Mouse (Mus musculus) lung, postnatal 0 days (tissue): ENCODE measurements around the gene Cd79b.

Experiments
- CTCF ChIP-seq: IDR thresholded peaks from 2 replicates; pipeline ENCODE4 v1.5.1; 2016; ENCODE audit warnings: antibody characterized with exemption, mild to moderate bottlenecking
- EP300 ChIP-seq: IDR thresholded peaks from 2 replicates; pipeline ENCODE4 v1.6.1; 2016; ENCODE audit warnings: antibody characterized with exemption, mild to moderate bottlenecking, control low read depth

GRCm38 (mm10) chr11:106286987-106287386, 27.6 kb downstream of the Cd79b start:
- TF ChIP-seq CTCF: no peak
- TF ChIP-seq EP300: no peak
